Mouse (Mus musculus) hindbrain, embryonic 16.5 days (tissue): ENCODE measurements at regions not wholly inside any gene's neighbourhood (a gene's known extent, or its start where the extent isn't known, plus 50 kb on each side); places are given as distances from the start of the nearest gene placed in this dataset.
A peak's percentile ranks its signal among the peaks of the same experiment; 100 is the strongest.

ENCODE experiments used
- ATAC-seq: fragments of 200-750 bp; cut with Nextera tagmentation; 2 replicates; pipeline ENCODE4 v1.8.0; 2017; ENCODE audit warnings: moderate TSS enrichment, moderate library complexity
- H3K27ac ChIP-seq: fragments of 300-500 bp; sonication (generic); 2 replicates; pipeline ENCODE4 v1.5.1; 2014; ENCODE audit warnings: low read depth, mild to moderate bottlenecking, control low read depth, low read length, moderate library complexity
- H3K27me3 ChIP-seq: fragments of 300-500 bp; sonication (generic); replicated peaks from 2 replicates; pipeline ENCODE4 v1.6.1; 2014; ENCODE audit warnings: low read length; ENCODE audit not compliant: control insufficient read depth, insufficient read depth
- H3K36me3 ChIP-seq: fragments of 300-500 bp; sonication (generic); 2 replicates; pipeline ENCODE4 v1.6.1; 2014; ENCODE audit warnings: mild to moderate bottlenecking, low read length, moderate library complexity, mixed read lengths; ENCODE audit not compliant: control insufficient read depth, insufficient read depth
- H3K4me1 ChIP-seq: fragments of 300-500 bp; sonication (generic); 2 replicates; pipeline ENCODE4 v1.6.1; 2014; ENCODE audit warnings: low read depth, low read length; ENCODE audit not compliant: control insufficient read depth, insufficient read depth
- H3K4me2 ChIP-seq: fragments of 300-500 bp; sonication (generic); 2 replicates; pipeline ENCODE4 v1.6.1; 2014; ENCODE audit warnings: mild to moderate bottlenecking, low read length, control low read depth, moderate library complexity
- H3K4me3 ChIP-seq: fragments of 300-500 bp; sonication (generic); 2 replicates; pipeline ENCODE4 v1.5.1; 2014; ENCODE audit warnings: mild to moderate bottlenecking, low read length, control low read depth, moderate library complexity
- H3K9ac ChIP-seq: fragments of 300-500 bp; sonication (generic); 2 replicates; pipeline ENCODE4 v1.6.1; 2014; ENCODE audit warnings: low read depth, mild to moderate bottlenecking, control low read depth, low read length, moderate library complexity
- H3K9me3 ChIP-seq: fragments of 300-500 bp; sonication (generic); 2 replicates; pipeline ENCODE4 v1.6.1; 2014; ENCODE audit warnings: mild to moderate bottlenecking, low read length, moderate library complexity; ENCODE audit not compliant: control insufficient read depth
- WGBS: fragments of 180-500 bp; shearing (Covaris S2); extraction: QIAGEN DNeasy Blood & Tissue Kit; methylation state at CpG from one replicate; pipeline ENCODE4 v1.1.7; 2014; 5-methylcytosine and 5-hydroxymethylcytosine counted together

GRCm38 (mm10) chr13:82780826-82781225 lies 723.0 kb upstream of the Mef2c start:
- Histone ChIP-seq H3K4me2 (no peak overlapping the region), H3K9me3 (no peaks in the 10 kb centered on the region), H3K27ac (no peak overlapping the region), H3K36me3 (no peaks in the 10 kb centered on the region), H3K27me3 (no peaks in the 10 kb centered on the region), H3K9ac (no peak overlapping the region), H3K4me1 (no peaks in the 10 kb centered on the region), H3K4me3 (no peak overlapping the region)
- ATAC-seq = peak; percentile 52; the same call in 1 of the 2 replicates
- WGBS = 32% methylated on average over 1 of the region's 1 CpGs
